Mouse (Mus musculus) kidney, postnatal 36 days (tissue): Measurements from ENCODE around the gene Bdnf.

Source experiments
- DNase-seq, 2 experiments: peaks; one replicate each; pipeline ENCODE4 v3.0.0; 2021 to 2022; ENCODE audit warnings: mixed read lengths in 2 of 2

Gene Bdnf

GRCm38 (mm10) chr2:109674532-109674931 lies at the start of gene Bdnf:
Bdnf (plus strand) TSS chr2:109674700.
- DNase-seq = no peak

- DNase-seq = no peak
These were observed 47.6 kb upstream of the Bdnf start for GRCm38 (mm10) chr2:109626864-109627263.

GRCm38 (mm10) chr2:109673509-109674455 lies 718 bp upstream of the Bdnf start:
- no peak for DNase-seq

GRCm38 (mm10) chr2:109675051-109675450 lies 551 bp downstream of the Bdnf start:
- no peak for DNase-seq

- DNase-seq = peak; percentile 69 to 91
These were observed 1.6 kb downstream of the Bdnf start for GRCm38 (mm10) chr2:109675973-109676617.

- DNase-seq = no peak
These were observed 2.1 kb downstream of the Bdnf start for GRCm38 (mm10) chr2:109676618-109676974.

- DNase-seq = no peak
These were observed 3.0 kb downstream of the Bdnf start for GRCm38 (mm10) chr2:109677221-109678089.

- DNase-seq = no peak
These were observed 3.5 kb downstream of the Bdnf start for GRCm38 (mm10) chr2:109678090-109678409.

GRCm38 (mm10) chr2:109678454-109678853 lies 4.0 kb downstream of the Bdnf start:
- no peak for DNase-seq

- DNase-seq = no peak
These were observed 4.9 kb downstream of the Bdnf start for GRCm38 (mm10) chr2:109679446-109679845.

GRCm38 (mm10) chr2:109681071-109681470 lies 6.6 kb downstream of the Bdnf start:
- DNase-seq = no peak

- peak in 1 of 2 experiments; percentile 13 for DNase-seq
These were observed 14.2 kb downstream of the Bdnf start for GRCm38 (mm10) chr2:109688661-109689060.

- DNase-seq = no peak
These were observed 18.0 kb downstream of the Bdnf start for GRCm38 (mm10) chr2:109692266-109693177.

GRCm38 (mm10) chr2:109693178-109694115 lies 18.9 kb downstream of the Bdnf start:
- peak; percentile 70 to 74 for DNase-seq

- no peak for DNase-seq
These were observed 19.8 kb downstream of the Bdnf start for GRCm38 (mm10) chr2:109694116-109694837.

GRCm38 (mm10) chr2:109694838-109695225 lies 20.3 kb downstream of the Bdnf start:
- peak; percentile 74 to 87 for DNase-seq

GRCm38 (mm10) chr2:109697151-109697550 lies 22.7 kb downstream of the Bdnf start:
- DNase-seq = no peak

GRCm38 (mm10) chr2:109700291-109700690 lies 25.8 kb downstream of the Bdnf start:
- peak; percentile 32 for DNase-seq

GRCm38 (mm10) chr2:109703588-109703987 lies 29.1 kb downstream of the Bdnf start:
- DNase-seq = no peak

GRCm38 (mm10) chr2:109704053-109704452 lies 29.6 kb downstream of the Bdnf start:
- DNase-seq = no peak
